29 mouse cellular contexts compared by ENCODE assay signal in the genomic region with DNA sequence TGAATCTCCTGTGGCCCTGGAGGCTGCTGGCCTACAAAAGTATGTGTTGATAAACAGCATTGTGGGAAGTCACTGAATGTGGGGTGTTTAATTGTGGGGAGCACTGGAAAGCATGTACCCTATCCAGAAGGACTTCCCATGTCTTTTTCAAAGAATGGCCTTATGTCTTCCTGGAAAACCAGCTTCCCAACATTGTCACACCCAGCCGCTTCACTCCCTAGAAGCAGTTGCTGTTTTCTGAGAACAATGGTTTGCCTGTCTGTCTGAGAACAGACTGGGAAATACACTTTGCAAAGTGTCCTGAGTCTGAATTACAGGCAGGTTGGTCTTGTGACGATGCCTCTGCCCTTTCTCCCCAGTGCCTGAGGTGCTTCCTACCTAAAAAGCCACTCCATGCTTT. TPM values are rescaled to one million over a fixed set of nuclear protein-coding genes. Genes with fewer than 3 reads are reported as not detected.
DNase-seq lines count a peak whose midpoint lies in the region; ATAC-seq and TF ChIP-seq lines count a peak whose summit lies in the region.
"Had no signal": no experiment of that assay in that cellular context is flagged by ENCODE, and none has a peak within 500 bp of the region (broad histone marks: within the 10 kb centered on the region; RNA-seq: fewer than 3 reads in every experiment).

No protein-coding gene starts in this region.

- H3K27me3 ChIP-seq in hindbrain, embryonic 10.5 days (ENCODE audit: insufficient read depth, poor library complexity, severe bottlenecking): no peaks in the 10 kb centered on the region
- no peaks in the 10 kb centered on the region for H3K27me3 ChIP-seq in hindbrain, postnatal 0 days (ENCODE audit: insufficient read depth, low read length)
- H3K27me3 ChIP-seq in lung, embryonic 15.5 days: no peaks in the 10 kb centered on the region
- H3K27me3 ChIP-seq in midbrain, embryonic 10.5 days (ENCODE audit: low read depth, poor library complexity, severe bottlenecking): no peaks in the 10 kb centered on the region
- no peaks in the 10 kb centered on the region for H3K27me3 ChIP-seq in midbrain, embryonic 13.5 days
- H3K27me3 ChIP-seq in embryonic facial prominence, embryonic 10.5 days (replicated peaks; ENCODE audit: low read depth, poor library complexity, severe bottlenecking): no peaks in the 10 kb centered on the region
- H3K27me3 ChIP-seq: CH12.LX; embryonic facial prominence, embryonic 12.5 days; embryonic facial prominence, embryonic 15.5 days; heart, embryonic 12.5 days; heart, embryonic 15.5 days; hindbrain, embryonic 12.5 days; hindbrain, embryonic 15.5 days; Patski had no signal

- H3K27ac ChIP-seq in hindbrain, embryonic 10.5 days: peak overlapping the region; percentile 29; the same call in 1 of the 2 replicates
- H3K27ac ChIP-seq in hindbrain, postnatal 0 days: no peak overlapping the region
- peak overlapping the region; percentile 27; the same call in 1 of the 2 replicates for H3K27ac ChIP-seq in lung, embryonic 15.5 days
- H3K27ac ChIP-seq in midbrain, embryonic 10.5 days (replicated peaks): peak overlapping the region; percentile 47; the same call in 1 of the 2 replicates
- H3K27ac ChIP-seq in midbrain, embryonic 13.5 days: no peak overlapping the region
- H3K27ac ChIP-seq in embryonic facial prominence, embryonic 10.5 days (replicated peaks): 0 out of 2 replicates have a peak overlapping the region, but pooled peaks have one; percentile 14
- H3K27ac ChIP-seq: embryonic facial prominence, embryonic 12.5 days; embryonic facial prominence, embryonic 15.5 days; gastrocnemius, adult 2 months; heart, embryonic 15.5 days; hindbrain, embryonic 12.5 days; hindbrain, embryonic 15.5 days had no signal

- H3K4me3 ChIP-seq in hindbrain, embryonic 10.5 days: no peak overlapping the region
- no peak overlapping the region for H3K4me3 ChIP-seq in hindbrain, postnatal 0 days (ENCODE audit: low read length)
- H3K4me3 ChIP-seq in lung, embryonic 15.5 days: no peak overlapping the region
- H3K4me3 ChIP-seq in midbrain, embryonic 10.5 days: no peak overlapping the region
- no peak overlapping the region for H3K4me3 ChIP-seq in midbrain, embryonic 13.5 days (replicated peaks)
- no peak overlapping the region for H3K4me3 ChIP-seq in embryonic facial prominence, embryonic 10.5 days
- H3K4me3 ChIP-seq: embryonic facial prominence, embryonic 12.5 days; embryonic facial prominence, embryonic 15.5 days; gastrocnemius, adult 2 months; heart, embryonic 12.5 days; heart, embryonic 15.5 days; hindbrain, embryonic 12.5 days; hindbrain, embryonic 15.5 days had no signal

- H3K9ac ChIP-seq in hindbrain, postnatal 0 days (replicated peaks; ENCODE audit: low read length): no peak overlapping the region
- H3K9ac ChIP-seq in lung, embryonic 15.5 days: no peak overlapping the region
- H3K9ac ChIP-seq in midbrain, embryonic 13.5 days (replicated peaks): no peak overlapping the region
- H3K9ac ChIP-seq: embryonic facial prominence, embryonic 12.5 days; embryonic facial prominence, embryonic 15.5 days; forebrain, postnatal 0 days; heart, embryonic 12.5 days; heart, embryonic 15.5 days; hindbrain, embryonic 12.5 days; hindbrain, embryonic 15.5 days had no signal

- peaks cover 27% of the 10 kb centered on the region for H3K4me1 ChIP-seq in hindbrain, embryonic 10.5 days (replicated peaks)
- peaks cover 3% of the 10 kb centered on the region; the same call in 1 of the 2 replicates for H3K4me1 ChIP-seq in hindbrain, postnatal 0 days (ENCODE audit: insufficient read depth, low read length)
- no peaks in the 10 kb centered on the region for H3K4me1 ChIP-seq in lung, embryonic 15.5 days
- peaks cover 34% of the 10 kb centered on the region for H3K4me1 ChIP-seq in midbrain, embryonic 10.5 days
- H3K4me1 ChIP-seq in midbrain, embryonic 13.5 days (replicated peaks): peaks cover 16% of the 10 kb centered on the region
- H3K4me1 ChIP-seq in embryonic facial prominence, embryonic 10.5 days: peaks cover 17% of the 10 kb centered on the region
- H3K4me1 ChIP-seq: embryonic facial prominence, embryonic 12.5 days; heart, embryonic 12.5 days; heart, embryonic 15.5 days had no signal

- TF ChIP-seq CTCF in hindbrain, postnatal 0 days (IDR thresholded peaks at IDR 0.05; ENCODE audit: low read depth): no peak

- 55% methylated on average over 2 of the region's 2 CpGs for WGBS in hindbrain, embryonic 10.5 days
- 59% methylated on average over 2 of the region's 2 CpGs for WGBS in hindbrain, postnatal 0 days
- 51% methylated on average over 2 of the region's 2 CpGs for WGBS in lung, embryonic 15.5 days
- WGBS in midbrain, embryonic 10.5 days: 60% methylated on average over 2 of the region's 2 CpGs
- WGBS in midbrain, embryonic 13.5 days: 49% methylated on average over 2 of the region's 2 CpGs
- 34% methylated on average over 2 of the region's 2 CpGs for WGBS in embryonic facial prominence, embryonic 10.5 days

- H3K36me3 ChIP-seq in hindbrain, embryonic 10.5 days: no peaks in the 10 kb centered on the region
- no peaks in the 10 kb centered on the region for H3K36me3 ChIP-seq in hindbrain, postnatal 0 days (ENCODE audit: insufficient read depth, low read length)
- H3K36me3 ChIP-seq in lung, embryonic 15.5 days: no peaks in the 10 kb centered on the region
- H3K36me3 ChIP-seq in midbrain, embryonic 10.5 days: no peaks in the 10 kb centered on the region
- H3K36me3 ChIP-seq in midbrain, embryonic 13.5 days: no peaks in the 10 kb centered on the region
- H3K36me3 ChIP-seq in embryonic facial prominence, embryonic 10.5 days (replicated peaks): no peaks in the 10 kb centered on the region
- H3K36me3 ChIP-seq: embryonic facial prominence, embryonic 12.5 days; embryonic facial prominence, embryonic 15.5 days; G1E; heart, embryonic 12.5 days; heart, embryonic 15.5 days; hindbrain, embryonic 12.5 days; hindbrain, embryonic 15.5 days had no signal

- H3K9me3 ChIP-seq in hindbrain, embryonic 10.5 days: 0 out of 2 replicates have a peak, but pooled peaks cover 3% of the 10 kb centered on the region
- no peaks in the 10 kb centered on the region for H3K9me3 ChIP-seq in hindbrain, postnatal 0 days (ENCODE audit: low read length)
- H3K9me3 ChIP-seq in lung, embryonic 15.5 days: no peaks in the 10 kb centered on the region
- H3K9me3 ChIP-seq in midbrain, embryonic 10.5 days (replicated peaks): peaks cover 4% of the 10 kb centered on the region; the same call in 1 of the 2 replicates
- no peaks in the 10 kb centered on the region for H3K9me3 ChIP-seq in midbrain, embryonic 13.5 days
- no peaks in the 10 kb centered on the region for H3K9me3 ChIP-seq in embryonic facial prominence, embryonic 10.5 days
- H3K9me3 ChIP-seq: embryonic facial prominence, embryonic 12.5 days; embryonic facial prominence, embryonic 15.5 days; G1E; heart, embryonic 12.5 days; heart, embryonic 15.5 days; hindbrain, embryonic 12.5 days; hindbrain, embryonic 15.5 days had no signal

- no peak for DNase-seq in hindbrain, embryonic 10.5 days (ENCODE audit: low spot score)
- no peak for DNase-seq in hindbrain, postnatal 0 days (ENCODE audit: low spot score)
- no peak for DNase-seq in lung, postnatal 10 days
- DNase-seq in midbrain, embryonic 10.5 days (ENCODE audit: low spot score): no peak
- DNase-seq in embryonic facial prominence, embryonic 10.5 days (ENCODE audit: low spot score): no peak
- DNase-seq: adrenal gland, postnatal 10 days; adrenal gland, postnatal 36 days; B cell, adult 2 months; cerebellum, adult 18-20 months; cerebellum, adult 9-10 months; cerebellum, postnatal 14 days; forebrain, postnatal 0 days; gastrocnemius, adult 2 months; gastrocnemius, postnatal 14 days; heart, adult 11 months; heart, postnatal 14 days; heart, postnatal 4 days had no signal

- ATAC-seq in hindbrain, postnatal 0 days: no peak
- ATAC-seq in lung, embryonic 15.5 days (ENCODE audit: borderline replicate concordance, extremely low read depth, low FRiP score, low TSS enrichment): no peak
- no peak for ATAC-seq in midbrain, embryonic 13.5 days
- ATAC-seq: forebrain, embryonic 14.5 days; forebrain, postnatal 0 days; Patski had no signal

- H3K4me2 ChIP-seq in hindbrain, postnatal 0 days (ENCODE audit: low read depth, low read length): no peak overlapping the region
- H3K4me2 ChIP-seq in lung, embryonic 15.5 days: no peak overlapping the region
- H3K4me2 ChIP-seq in midbrain, embryonic 13.5 days (replicated peaks): no peak overlapping the region
- H3K4me2 ChIP-seq: embryonic facial prominence, embryonic 12.5 days; embryonic facial prominence, embryonic 15.5 days; heart, embryonic 12.5 days; heart, embryonic 15.5 days; hindbrain, embryonic 12.5 days; hindbrain, embryonic 15.5 days had no signal

RNA-seq across cellular contexts. Expression of gene Ptpn4, which starts 29.9 kb away (rescaled TPM):
- 6.7 and 7.3 TPM in 2 replicates for polyA plus RNA-seq in hindbrain, embryonic 10.5 days (2016; fragmentation: Nextera tagmentation; extraction: Ambion mirVana)
- total RNA-seq in hindbrain, postnatal 0 days (2014; rRNA removed): 30.3 and 36.4 TPM in 2 replicates
- polyA plus RNA-seq in hindbrain, postnatal 0 days (2015; fragmentation: Nextera tagmentation; extraction: Ambion mirVana): 7.3 and 7.6 TPM in 2 replicates
- polyA plus RNA-seq in lung, embryonic 15.5 days (2015; fragmentation: Nextera tagmentation; extraction: Ambion mirVana): 6.1 and 7.2 TPM in 2 replicates
- polyA plus RNA-seq in midbrain, embryonic 10.5 days (2016; fragmentation: Nextera tagmentation; extraction: Ambion mirVana): 7.3 and 7.9 TPM in 2 replicates
- polyA plus RNA-seq in midbrain, embryonic 13.5 days (2015; fragmentation: Nextera tagmentation; extraction: Ambion mirVana): 10.6 and 11.8 TPM in 2 replicates
- 5.4 and 6.3 TPM in 2 replicates for polyA plus RNA-seq in embryonic facial prominence, embryonic 10.5 days (2016; fragmentation: Nextera tagmentation; extraction: Ambion mirVana)

RNA-seq across cellular contexts. Expression of gene Tmem177, which starts 45.7 kb away (rescaled TPM):
- 11.9 and 12.8 TPM in 2 replicates for polyA plus RNA-seq in hindbrain, embryonic 10.5 days (2016; fragmentation: Nextera tagmentation; extraction: Ambion mirVana)
- 6.8 and 10.8 TPM in 2 replicates for total RNA-seq in hindbrain, postnatal 0 days (2014; rRNA removed)
- polyA plus RNA-seq in hindbrain, postnatal 0 days (2015; fragmentation: Nextera tagmentation; extraction: Ambion mirVana): 4.2 and 4.5 TPM in 2 replicates
- polyA plus RNA-seq in lung, embryonic 15.5 days (2015; fragmentation: Nextera tagmentation; extraction: Ambion mirVana): 6.7 and 7.7 TPM in 2 replicates
- polyA plus RNA-seq in midbrain, embryonic 10.5 days (2016; fragmentation: Nextera tagmentation; extraction: Ambion mirVana): 12.5 and 13.2 TPM in 2 replicates
- 8.9 and 9.0 TPM in 2 replicates for polyA plus RNA-seq in midbrain, embryonic 13.5 days (2015; fragmentation: Nextera tagmentation; extraction: Ambion mirVana)
- 10.4 and 10.9 TPM in 2 replicates for polyA plus RNA-seq in embryonic facial prominence, embryonic 10.5 days (2016; fragmentation: Nextera tagmentation; extraction: Ambion mirVana)

Comparison
In these comparisons a context has a peak if more than half of its experiments do, and no peak if none do; other contexts are left out.
1. H3K27ac ChIP-seq: peak in hindbrain, embryonic 10.5 days (single experiment), lung, embryonic 15.5 days (single experiment), midbrain, embryonic 10.5 days (single experiment) and embryonic facial prominence, embryonic 10.5 days (single experiment); none in hindbrain, postnatal 0 days (single experiment) and midbrain, embryonic 13.5 days (single experiment).